Mouse (Mus musculus): ENCODE measurements around the gene Erg. TPM values are rescaled to one million over a fixed set of nuclear protein-coding genes. Genes with fewer than 3 reads are reported as not detected.

Gene Erg
- total RNA-seq, 2 experiments from 2014 or later: 4.4 to 4.6 TPM

- Histone ChIP-seq H3K4me3 (no peak overlapping the region), H3K27ac (no peak overlapping the region)
- no peak for DNase-seq (ENCODE audit: low spot score in 2 of 2)
- no peak for TF ChIP-seq CTCF (conservative IDR thresholded peaks at IDR 0.05)
Measured at GRCm38 (mm10) chr16:95353838-95354237, 232.6 kb downstream of the Erg start.

- no peak overlapping the region for H3K27ac ChIP-seq
- H3K4me3 ChIP-seq: no peak overlapping the region
- TF ChIP-seq CTCF (conservative IDR thresholded peaks at IDR 0.05): no peak
- no peak for DNase-seq (ENCODE audit: low spot score in 2 of 2)
Measured at GRCm38 (mm10) chr16:95352266-95352665, 234.1 kb downstream of the Erg start.

GRCm38 (mm10) chr16:95350499-95350898, 235.9 kb downstream of the Erg start:
- DNase-seq (ENCODE audit: low spot score in 2 of 2): peak; percentile 17 to 67
- Histone ChIP-seq H3K4me3 (no peak overlapping the region), H3K27ac (no peak overlapping the region)
- peak; percentile 78 for TF ChIP-seq CTCF (conservative IDR thresholded peaks at IDR 0.05)

- H3K27ac ChIP-seq: no peak overlapping the region
- DNase-seq (ENCODE audit: low spot score in 2 of 2): no peak
- TF ChIP-seq CTCF (conservative IDR thresholded peaks at IDR 0.05): no peak
- no peak overlapping the region for H3K4me3 ChIP-seq
Measured at GRCm38 (mm10) chr16:95349745-95350144, 236.6 kb downstream of the Erg start.

GRCm38 (mm10) chr16:95349344-95349743, 237.0 kb downstream of the Erg start:
- DNase-seq (ENCODE audit: low spot score in 2 of 2): no peak
- TF ChIP-seq CTCF (conservative IDR thresholded peaks at IDR 0.05): no peak
- Histone ChIP-seq H3K4me3 (no peak overlapping the region), H3K27ac (no peak overlapping the region)

- no peak overlapping the region for H3K27ac ChIP-seq
- no peak for TF ChIP-seq CTCF (conservative IDR thresholded peaks at IDR 0.05)
- no peak for DNase-seq (ENCODE audit: low spot score in 2 of 2)
- no peak overlapping the region for H3K4me3 ChIP-seq
Measured at GRCm38 (mm10) chr16:95348555-95348954, 237.8 kb downstream of the Erg start.

- TF ChIP-seq CTCF (conservative IDR thresholded peaks at IDR 0.05): no peak
- Histone ChIP-seq H3K27ac (no peak overlapping the region), H3K4me3 (no peak overlapping the region)
- DNase-seq (ENCODE audit: low spot score in 2 of 2): no peak
Measured at GRCm38 (mm10) chr16:95347202-95347601, 239.2 kb downstream of the Erg start.

GRCm38 (mm10) chr16:95345882-95346281, 240.5 kb downstream of the Erg start:
- Histone ChIP-seq H3K27ac (no peak overlapping the region), H3K4me3 (no peak overlapping the region)
- TF ChIP-seq CTCF (conservative IDR thresholded peaks at IDR 0.05): peak; percentile 88
- DNase-seq (ENCODE audit: low spot score in 2 of 2): peak; percentile 66 to 84

GRCm38 (mm10) chr16:95344961-95345360, 241.4 kb downstream of the Erg start:
- DNase-seq (ENCODE audit: low spot score in 2 of 2): no peak
- Histone ChIP-seq H3K4me3 (no peak overlapping the region), H3K27ac (no peak overlapping the region)
- TF ChIP-seq CTCF (conservative IDR thresholded peaks at IDR 0.05): no peak

- DNase-seq (ENCODE audit: low spot score in 2 of 2): no peak
- Histone ChIP-seq H3K27ac (peak overlapping the region; percentile 49; the same call in 1 of the 2 replicates), H3K4me3 (no peak overlapping the region)
- no peak for TF ChIP-seq CTCF (conservative IDR thresholded peaks at IDR 0.05)
Measured at GRCm38 (mm10) chr16:95342030-95342429, 244.4 kb downstream of the Erg start.

- TF ChIP-seq CTCF (conservative IDR thresholded peaks at IDR 0.05): peak; percentile 80
- peak overlapping the region; percentile 64 for H3K27ac ChIP-seq
- DNase-seq (ENCODE audit: low spot score in 2 of 2): peak; percentile 76 to 85
- H3K4me3 ChIP-seq: peak overlapping the region; percentile 7; the same call in 1 of the 2 replicates
Measured at GRCm38 (mm10) chr16:95340885-95341791, 245.3 kb downstream of the Erg start.

GRCm38 (mm10) chr16:95332159-95332558, 254.2 kb downstream of the Erg start:
- Histone ChIP-seq H3K4me3 (no peak overlapping the region), H3K27ac (no peak overlapping the region)
- DNase-seq (ENCODE audit: low spot score in 2 of 2): no peak
- no peak for TF ChIP-seq CTCF (conservative IDR thresholded peaks at IDR 0.05)

GRCm38 (mm10) chr16:95321945-95322625, 264.3 kb downstream of the Erg start:
- no peak for DNase-seq (ENCODE audit: low spot score in 2 of 2)
- TF ChIP-seq CTCF (conservative IDR thresholded peaks at IDR 0.05): no peak
- H3K4me3 ChIP-seq: no peak overlapping the region
- H3K27ac ChIP-seq: no peak overlapping the region

Other genes with a start within 250 kb of the Erg start
- 10 to 100 TPM; 70.3 to 77.0 TPM for gene Ets2, start 115.5 kb upstream of the Erg start, total RNA-seq (2021)

Measured in layer of hippocampus, adult 2 months (tissue).